Mouse (Mus musculus) ES-E14 (cell line): ENCODE measurements around the gene Cish. TPM values are rescaled to one million over a fixed set of nuclear protein-coding genes. Genes with fewer than 3 reads are reported as not detected.

Source experiments
- DNase-seq: peaks from one replicate; pipeline ENCODE4 v3.0.0-alpha.2; 2013; ENCODE audit warnings: low read depth, low spot score
- H3K27ac ChIP-seq: 2 replicates; pipeline ENCODE4 v1.5.1; 2012; ENCODE audit warnings: low read depth, mild to moderate bottlenecking, low read length, moderate library complexity, mixed read lengths; ENCODE audit not compliant: poor library complexity, insufficient read depth, severe bottlenecking
- H3K36me3 ChIP-seq: 2 replicates; pipeline ENCODE4 v1.6.1; 2012; ENCODE audit warnings: mild to moderate bottlenecking, low read length, moderate library complexity, mixed read lengths; ENCODE audit not compliant: control insufficient read depth, poor library complexity, insufficient read depth, severe bottlenecking
- H3K4me1 ChIP-seq, 2 experiments: fragments of 150-350 bp in 1 of 2; sonication (generic) in 1 of 2; 2 replicates each; pipeline ENCODE4 v1.6.1; 2012; ENCODE audit warnings: low read length in 2 of 2, mild to moderate bottlenecking in 1 of 2, mixed read lengths in 1 of 2; ENCODE audit not compliant: control insufficient read depth in 2 of 2, insufficient read depth in 2 of 2, poor library complexity in 1 of 2
- H3K4me3 ChIP-seq, 2 experiments: fragments of 150-350 bp in 1 of 2; sonication (generic) in 1 of 2; 2 replicates each; pipeline ENCODE4 v1.5.1; 2012; ENCODE audit warnings: low read length in 2 of 2, low read depth in 1 of 2, mild to moderate bottlenecking in 1 of 2, mixed read lengths in 1 of 2; ENCODE audit not compliant: insufficient read depth in 1 of 2, poor library complexity in 1 of 2, severe bottlenecking in 1 of 2
- H3K9ac ChIP-seq: 2 replicates; pipeline ENCODE4 v1.6.1; 2012; ENCODE audit warnings: low read depth, mild to moderate bottlenecking, low read length, mixed read lengths; ENCODE audit not compliant: poor library complexity, insufficient read depth, severe bottlenecking
- H3K9me3 ChIP-seq: fragments of 150-350 bp; sonication (generic); 2 replicates; pipeline ENCODE4 v1.6.1; 2012; ENCODE audit warnings: low read depth, mild to moderate bottlenecking, low read length; ENCODE audit not compliant: control insufficient read depth, insufficient read depth
- CHD2 ChIP-seq: IDR thresholded peaks from 2 replicates; pipeline ENCODE4 v1.6.1; 2014; ENCODE audit warnings: mild to moderate bottlenecking, low read depth, low read length, inconsistent platforms
- HCFC1 ChIP-seq: IDR thresholded peaks from 2 replicates; pipeline ENCODE4 v1.6.1; 2012; ENCODE audit warnings: low read length, inconsistent platforms, borderline replicate concordance; ENCODE audit not compliant: insufficient read depth
- MAFK ChIP-seq: IDR thresholded peaks from 2 replicates; pipeline ENCODE4 v1.6.1; 2014; ENCODE audit warnings: mild to moderate bottlenecking, low read depth, low read length, inconsistent platforms; ENCODE audit not compliant: insufficient read depth
- ZC3H11A ChIP-seq: IDR thresholded peaks from 2 replicates; pipeline ENCODE4 v1.6.1; 2012; ENCODE audit warnings: low read depth, mild to moderate bottlenecking, inconsistent platforms, low read length, borderline replicate concordance
- ZNF384 ChIP-seq: IDR thresholded peaks from 2 replicates; pipeline ENCODE4 v1.6.1; 2012; ENCODE audit warnings: low read depth, low read length, inconsistent platforms
- in situ Hi-C, 2 experiments: fragments of 600-800 bp; cut with MboI; formaldehyde crosslinking; loops; one replicate each; pipeline ENCODE4 v1.15.1; 2025; ENCODE audit warnings: low sequenced_read_pairs in 2 of 2, inconsistent platforms in 1 of 2; ENCODE audit not compliant: unreplicated experiment in 2 of 2
- total RNA-seq: library from RNA; depleted of rRNA; stranded (reverse); fragments of 300-350 nt; gene quantifications from 2 replicates; pipeline ENCODE4 v1.2.3, GENCODE M21; 2012

The Cish gene
- total RNA-seq, 1 experiment, result 2.5 TPM

DNA sequence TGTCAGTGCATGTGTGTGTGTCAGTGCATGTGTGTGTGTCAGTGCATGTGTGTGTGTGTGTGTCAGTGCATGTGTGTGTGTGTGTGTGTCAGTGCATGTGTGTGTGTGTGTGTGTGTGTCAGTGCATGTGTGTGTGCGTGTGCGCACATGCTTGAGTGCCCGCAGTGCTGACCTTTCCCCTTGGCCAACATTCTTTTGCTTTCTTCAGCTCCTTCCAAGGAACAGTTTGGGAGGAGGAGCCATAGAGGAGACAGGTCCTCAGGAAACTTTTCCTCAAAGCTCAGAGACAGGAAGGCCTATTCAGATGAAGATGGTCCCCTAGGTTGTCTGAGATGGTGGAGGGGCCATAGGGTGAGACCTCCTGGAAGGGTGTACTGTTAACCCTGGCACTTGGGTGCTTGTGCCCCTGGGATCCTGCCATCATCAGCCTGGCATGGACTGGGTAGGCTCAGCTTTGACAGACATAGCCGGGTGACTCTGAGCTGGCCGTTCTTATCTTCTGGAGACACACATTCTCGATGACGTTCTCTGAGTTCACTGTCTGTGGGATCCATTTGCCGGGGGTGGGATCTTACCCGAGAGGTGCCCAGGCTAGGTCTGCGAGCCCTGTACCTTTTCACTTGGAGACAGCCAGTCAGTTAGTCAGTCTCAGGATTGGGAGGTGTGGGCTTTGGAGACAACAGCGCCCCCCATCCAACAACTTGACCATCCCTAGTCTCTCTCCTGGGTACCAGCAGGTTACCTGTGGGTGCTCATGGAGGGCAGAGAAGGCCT is 11.5 kb downstream of the Cish start:
- Histone ChIP-seq H3K27ac (no peak overlapping the region), H3K9me3 (no peaks in the 10 kb centered on the region), H3K4me3 (no peak overlapping the region), H3K9ac (no peak overlapping the region), H3K4me1 (peaks cover 0 to 12% of the 10 kb centered on the region in 2 experiments; a peak in 2 of 4 replicates), H3K36me3 (no peaks in the 10 kb centered on the region)
- DNase-seq, result no peak
- in situ Hi-C loops, result no loop called here
- TF ChIP-seq ZNF384 (no peak), CHD2 (no peak), HCFC1 (no peak), MAFK (no peak), ZC3H11A (no peak)

- H3K9me3 ChIP-seq, result no peaks in the 10 kb centered on the region
- no peak for DNase-seq
- H3K4me1 ChIP-seq, result peaks cover 0 to 13% of the 10 kb centered on the region in 2 experiments; a peak in 2 of 4 replicates
- no peak for TF ChIP-seq HCFC1
- TF ChIP-seq ZNF384, result no peak
- TF ChIP-seq CHD2, result no peak
- no peak for TF ChIP-seq MAFK
- no peak overlapping the region for H3K4me3 ChIP-seq
- no peaks in the 10 kb centered on the region for H3K36me3 ChIP-seq
- H3K9ac ChIP-seq, result no peak overlapping the region
- in situ Hi-C loops, result no loop called here
- H3K27ac ChIP-seq, result no peak overlapping the region
Observed at GRCm38 (mm10) chr9:107307886-107308285, 12.1 kb downstream of the Cish start.

DNA sequence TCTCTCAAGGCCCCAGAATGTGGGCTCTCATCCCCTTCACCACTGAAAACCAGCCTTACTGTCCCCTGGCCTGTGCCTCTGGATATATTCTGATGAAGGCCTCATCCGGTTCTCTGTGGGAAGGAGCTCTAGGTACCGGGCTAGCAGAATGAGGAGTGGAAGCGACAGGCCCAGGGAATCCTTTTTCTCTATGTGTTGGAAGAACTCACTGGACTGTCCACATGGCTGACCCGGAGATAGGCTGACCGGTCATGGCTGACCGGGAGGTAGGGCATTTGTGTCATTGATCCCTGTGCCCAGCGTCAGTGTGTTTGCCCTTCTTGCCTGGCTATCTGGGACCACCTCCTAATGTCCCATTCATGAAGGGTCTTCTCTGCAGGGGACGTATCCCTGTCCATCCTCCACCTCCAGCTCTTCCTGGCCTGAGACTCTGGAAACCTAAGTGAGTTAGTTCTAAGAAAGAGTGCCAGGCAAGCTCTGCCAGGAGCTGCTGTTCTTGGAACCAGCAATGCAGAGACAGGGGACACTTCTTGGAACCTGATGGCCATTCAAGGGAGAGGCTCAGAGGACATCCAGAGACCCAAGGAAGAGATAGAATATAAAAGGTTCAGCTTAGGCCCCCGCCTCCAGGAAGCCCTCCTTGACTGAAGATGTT is 12.6 kb downstream of the Cish start:
- Histone ChIP-seq H3K9ac (no peak overlapping the region), H3K9me3 (no peaks in the 10 kb centered on the region), H3K27ac (no peak overlapping the region), H3K4me1 (peaks cover 0 to 15% of the 10 kb centered on the region in 2 experiments; a peak in 2 of 4 replicates), H3K36me3 (no peaks in the 10 kb centered on the region), H3K4me3 (no peak overlapping the region)
- in situ Hi-C loops, result no loop called here
- TF ChIP-seq MAFK (no peak), ZNF384 (no peak), CHD2 (no peak), ZC3H11A (no peak), HCFC1 (no peak)
- DNase-seq, result no peak

DNA sequence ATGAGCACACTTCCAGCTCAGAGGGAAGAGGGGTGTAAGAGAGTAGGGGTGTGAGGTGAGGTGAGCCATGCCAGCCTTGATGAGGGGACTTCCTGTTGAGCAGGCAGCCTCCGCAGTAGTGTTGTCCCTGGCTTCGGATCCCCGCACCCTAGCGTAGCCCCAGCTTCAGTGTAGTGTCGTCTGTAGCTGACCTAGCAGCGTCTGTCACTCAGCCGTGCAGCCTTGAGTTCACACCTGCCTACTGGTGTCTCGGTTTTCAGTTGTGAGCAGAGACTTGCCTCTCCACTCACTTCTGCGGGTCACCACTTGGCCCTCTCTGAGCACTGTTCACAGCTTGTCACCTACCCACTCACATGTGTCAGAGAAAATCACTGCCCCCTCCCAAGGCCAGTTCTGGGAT is 13.3 kb downstream of the Cish start:
- H3K4me3 ChIP-seq, result no peak overlapping the region
- peaks cover 0 to 15% of the 10 kb centered on the region in 2 experiments; a peak in 2 of 4 replicates for H3K4me1 ChIP-seq
- in situ Hi-C loops, result no loop called here
- no peak overlapping the region for H3K9ac ChIP-seq
- no peaks in the 10 kb centered on the region for H3K9me3 ChIP-seq
- no peak overlapping the region for H3K27ac ChIP-seq
- no peak for DNase-seq
- no peaks in the 10 kb centered on the region for H3K36me3 ChIP-seq
- no peak for TF ChIP-seq MAFK
- no peak for TF ChIP-seq ZC3H11A
- no peak for TF ChIP-seq HCFC1
- TF ChIP-seq ZNF384, result no peak
- TF ChIP-seq CHD2, result no peak
